Mouse (Mus musculus): Measurements from ENCODE around the gene S100a2.

- TF ChIP-seq CTCF (IDR thresholded peaks at IDR 0.05; ENCODE audit: low read depth, low read length) (no peak), POLR2A (IDR thresholded peaks at IDR 0.05; ENCODE audit: extremely low read depth, insufficient read depth, low read length) (no peak)
Observed at GRCm38 (mm10) chr3:90607361-90607760, 17.3 kb downstream of the S100a2 start.

All from liver, adult 2 months (tissue).